Mouse (Mus musculus) urinary bladder, postnatal 0 days (tissue): ENCODE results near the gene T2. TPM values are rescaled to one million over a fixed set of nuclear protein-coding genes. Genes with fewer than 3 reads are reported as not detected.

ENCODE experiments used
- polyA plus RNA-seq: library from polyadenylated mRNA; unstranded; fragments of >200 nt; fragmentation: Nextera tagmentation; extraction: Ambion mirVana; gene quantifications from 2 replicates; pipeline ENCODE4 v1.2.1, GENCODE M21; 2015

T2 gene
- polyA plus RNA-seq, result not detected in 2 replicates

GRCm38 (mm10) chr17:8355692-8356091 is at the start of gene T2:
Gene T2 (plus strand): TSS chr17:8355992.

GRCm38 (mm10) chr17:8310838-8311614 is 44.8 kb upstream of the T2 start, which contains the start of gene Sft2d1:
Gene Sft2d1 (plus strand): TSS chr17:8311102.

GRCm38 (mm10) chr17:8337159-8337558 is 18.6 kb upstream of the T2 start, which contains the start of gene Prr18:
Gene Prr18 (plus strand): TSS chr17:8337459.

GRCm38 (mm10) chr17:8433978-8434960 is 78.5 kb downstream of the T2 start, which contains the start of gene T:
Gene T (plus strand): TSS chr17:8434423.

Other genes with a start within 250 kb of the T2 start
- gene Gm49673, start 208.2 kb upstream of the T2 start, polyA plus RNA-seq, result not detected in 2 replicates
- gene Rnaset2a, start 207.9 kb upstream of the T2 start, polyA plus RNA-seq, result 24.5 and 25.5 TPM in 2 replicates
- gene Fgfr1op, start 190.5 kb upstream of the T2 start, polyA plus RNA-seq, result 10.1 and 11.7 TPM in 2 replicates
- not detected in 2 replicates for gene Ccr6, start 119.9 kb upstream of the T2 start, polyA plus RNA-seq
- 383 and 451 TPM in 2 replicates for gene Mpc1, start 73.1 kb upstream of the T2 start, polyA plus RNA-seq
- 81.3 and 91.8 TPM in 2 replicates for gene Sft2d1, start 44.9 kb upstream of the T2 start, polyA plus RNA-seq
- gene Prr18, start 18.5 kb upstream of the T2 start, polyA plus RNA-seq, result 0.06 TPM in 1 of 2 replicates, not detected in the other
- gene T, start 78.4 kb downstream of the T2 start, polyA plus RNA-seq, result not detected in 2 replicates
- 1.3 and 1.4 TPM in 2 replicates for gene Pde10a, start 169.4 kb downstream of the T2 start, polyA plus RNA-seq
- gene Gm17087, start 211.0 kb downstream of the T2 start, polyA plus RNA-seq, result 0.15 TPM in 1 of 2 replicates, not detected in the other